Mouse (Mus musculus) neural tube, embryonic 10.5 days (tissue): ENCODE data around the gene Bsph2.

Experiments
- DNase-seq: peaks from one replicate; pipeline ENCODE4 v3.0.0-alpha.2; 2017; ENCODE audit warnings: low spot score; ENCODE audit errors: extremely low spot score

Gene Bsph2

DNA sequence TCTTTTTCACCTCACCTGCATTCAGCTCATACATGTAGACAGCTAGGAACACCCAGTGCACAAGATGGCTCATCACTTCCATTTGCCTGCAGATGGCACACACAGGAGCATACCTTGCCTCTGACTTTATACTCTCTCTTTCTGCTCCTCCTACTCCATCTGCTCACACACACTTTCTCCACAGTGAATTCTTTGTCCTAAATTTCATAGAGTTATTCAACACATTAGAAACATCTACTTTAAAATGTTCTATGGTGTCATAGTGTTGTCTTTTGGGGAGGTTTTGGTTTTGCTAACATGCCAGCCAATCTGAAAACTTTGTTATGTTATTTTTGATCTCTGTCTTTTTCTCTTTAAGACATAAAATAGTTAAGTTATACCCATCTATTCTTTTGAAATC is at the start of gene Bsph2:
Bsph2 (minus strand) TSS at position 101 of the 400 bp plus-strand sequence.
- no peak for DNase-seq

- no peak for DNase-seq
These were observed 59.3 kb downstream of the Bsph2 start for GRCm38 (mm10) chr7:13511539-13511938.
